Mouse (Mus musculus) C2C12 (cell line): ENCODE results near the gene Gm45711. TPM values are rescaled to one million over a fixed set of nuclear protein-coding genes. Genes with fewer than 3 reads are reported as not detected.
"Not testable (repeated sequence)": the region's sequence is repeated elsewhere in the genome, so short reads cannot be mapped to it uniquely, and the experiment has no call there.

Experiments
- H3K27me3 ChIP-seq: one replicate; pipeline ENCODE4 v1.6.1; 2011; ENCODE audit not compliant: control insufficient read depth, insufficient read depth, insufficient read length
- H3K36me3 ChIP-seq: one replicate; pipeline ENCODE4 v1.6.1; 2011; ENCODE audit not compliant: control insufficient read depth, insufficient read depth
- H3K4me3 ChIP-seq: one replicate; pipeline ENCODE4 v1.5.1; 2011; ENCODE audit warnings: mild to moderate bottlenecking, control low read depth; ENCODE audit not compliant: poor library complexity, insufficient read depth, severe bottlenecking
- H3K79me2 ChIP-seq: one replicate; pipeline ENCODE4 v1.6.1; 2011; ENCODE audit not compliant: control insufficient read depth, insufficient read depth
- H3K79me3 ChIP-seq: one replicate; pipeline ENCODE4 v1.6.1; 2011; ENCODE audit warnings: low read depth, control low read depth
- H3ac ChIP-seq: one replicate; pipeline ENCODE3; 2011; ENCODE audit warnings: low read depth; ENCODE audit not compliant: control insufficient read depth, insufficient read length
- CEBPB ChIP-seq: IDR thresholded peaks from one replicate; pipeline ENCODE4 v1.6.1; 2011; ENCODE audit warnings: low read depth, mild to moderate bottlenecking, control low read depth, moderate library complexity
- CTCF ChIP-seq: IDR thresholded peaks from one replicate; pipeline ENCODE4 v1.5.1; 2011; ENCODE audit not compliant: control insufficient read depth, insufficient read depth, insufficient read length
- FOSL1 ChIP-seq: IDR thresholded peaks from one replicate; pipeline ENCODE4 v1.8.0; 2011; ENCODE audit warnings: mild to moderate bottlenecking, low read length; ENCODE audit not compliant: poor library complexity, insufficient read depth, severe bottlenecking
- MAX ChIP-seq: IDR thresholded peaks from one replicate; pipeline ENCODE4 v1.6.1; 2011; ENCODE audit warnings: mild to moderate bottlenecking, control low read depth
- MYOD1 ChIP-seq: IDR thresholded peaks from one replicate; pipeline ENCODE4 v1.6.1; 2011; ENCODE audit warnings: low read depth; ENCODE audit not compliant: control insufficient read depth, insufficient read length
- MYOG ChIP-seq: IDR thresholded peaks from one replicate; pipeline ENCODE4 v1.6.1; 2011; ENCODE audit not compliant: control insufficient read depth, insufficient read length; ENCODE audit errors: extremely low read depth
- USF1 ChIP-seq: IDR thresholded peaks from one replicate; pipeline ENCODE4 v1.6.1; 2011; ENCODE audit warnings: low read depth, mild to moderate bottlenecking, control low read depth, moderate library complexity
- polyA plus RNA-seq: library from polyadenylated mRNA; unstranded; fragments of >200 nt; fragmentation: generic; extraction: Trizol; gene quantifications from one replicate; pipeline ENCODE4 v1.2.1, GENCODE M21; 2012; ENCODE audit warnings: missing spikeins

The Gm45711 gene
- polyA plus RNA-seq, 1 experiment: not detected

GRCm38 (mm10) chr8:104334196-104334595 lies 24.3 kb upstream of the Gm45711 start:
- H3ac ChIP-seq: no peak overlapping the region
- no peaks in the 10 kb centered on the region for H3K79me2 ChIP-seq
- no peaks in the 10 kb centered on the region for H3K36me3 ChIP-seq
- H3K27me3 ChIP-seq: no peaks in the 10 kb centered on the region
- TF ChIP-seq MYOD1: no peak
- no peak for TF ChIP-seq CEBPB
- no peak for TF ChIP-seq MYOG
- no peak for TF ChIP-seq USF1
- TF ChIP-seq FOSL1: no peak
- TF ChIP-seq CTCF: no peak
- TF ChIP-seq MAX: no peak
- no peak overlapping the region for H3K4me3 ChIP-seq
- H3K79me3 ChIP-seq: no peaks in the 10 kb centered on the region

GRCm38 (mm10) chr8:104333786-104334185 lies 23.9 kb upstream of the Gm45711 start:
- no peaks in the 10 kb centered on the region for H3K36me3 ChIP-seq
- no peaks in the 10 kb centered on the region for H3K79me2 ChIP-seq
- no peak overlapping the region for H3K4me3 ChIP-seq
- no peak overlapping the region for H3ac ChIP-seq
- H3K27me3 ChIP-seq: no peaks in the 10 kb centered on the region
- no peak for TF ChIP-seq CTCF
- no peak for TF ChIP-seq USF1
- TF ChIP-seq MYOD1: no peak
- no peak for TF ChIP-seq FOSL1
- H3K79me3 ChIP-seq: no peaks in the 10 kb centered on the region

DNA sequence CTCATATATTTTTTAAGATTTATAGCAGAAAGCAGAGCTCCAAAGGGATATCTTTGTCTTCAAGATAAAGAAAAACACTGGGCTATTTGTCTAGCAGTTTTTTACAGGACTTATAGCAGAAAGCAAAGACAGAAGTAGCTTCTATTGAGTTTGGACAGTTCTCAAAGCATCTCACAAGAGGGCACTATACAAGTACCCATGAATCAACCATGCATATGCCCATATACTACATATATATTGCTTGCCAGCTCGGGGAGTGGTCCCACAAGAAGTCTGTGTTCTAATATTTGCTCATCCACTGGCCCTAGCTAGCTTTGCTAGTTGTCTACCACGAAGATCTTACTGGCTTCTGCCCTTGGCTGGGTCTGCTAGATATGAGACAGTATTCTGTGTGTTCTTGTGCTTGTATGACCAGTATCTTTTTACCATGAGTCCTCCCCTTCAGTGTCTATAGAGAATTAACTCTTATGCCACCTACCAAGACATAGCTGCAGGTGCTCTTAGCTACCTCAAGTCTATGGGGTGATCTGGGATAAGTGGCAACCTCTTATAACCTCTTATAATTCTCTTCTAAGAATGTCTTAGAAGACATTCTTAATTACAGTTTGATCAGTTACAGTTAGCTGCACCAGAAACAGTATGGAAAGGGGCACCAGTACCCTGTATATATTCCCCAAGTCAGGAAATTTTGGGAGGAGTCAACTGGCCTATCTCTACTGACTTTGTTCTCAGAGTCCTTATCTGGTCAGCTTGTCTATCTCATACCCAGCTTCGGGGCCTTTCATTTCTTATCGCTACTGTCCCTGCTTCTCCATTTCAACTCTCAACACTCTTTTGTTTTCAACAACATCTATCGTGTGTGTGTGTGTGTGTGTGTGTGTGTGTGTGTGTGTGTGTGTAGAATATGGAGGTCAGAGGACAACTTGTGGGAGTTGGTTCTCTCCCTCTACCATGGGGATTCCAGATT lies 23.1 kb upstream of the Gm45711 start:
- no peaks in the 10 kb centered on the region for H3K27me3 ChIP-seq
- H3K79me3 ChIP-seq: no peaks in the 10 kb centered on the region
- no peak overlapping the region for H3K4me3 ChIP-seq
- H3K36me3 ChIP-seq: no peaks in the 10 kb centered on the region
- H3ac ChIP-seq: no peak overlapping the region
- H3K79me2 ChIP-seq: no peaks in the 10 kb centered on the region
- TF ChIP-seq MYOD1 (no peak), MYOG (no peak), CEBPB (no peak), FOSL1 (no peak), CTCF (no peak), MAX (no peak)

- not testable (repeated sequence) for H3K79me2 ChIP-seq, H3ac ChIP-seq, H3K36me3 ChIP-seq, H3K79me3 ChIP-seq, H3K4me3 ChIP-seq, H3K27me3 ChIP-seq
Observed at GRCm38 (mm10) chr8:104321930-104322329, 12.0 kb upstream of the Gm45711 start, which contains the start of gene Cmtm2b. Gene Cmtm2b, plus strand, starts transcription at chr8:104322230.

GRCm38 (mm10) chr8:104321267-104321666 lies 11.4 kb upstream of the Gm45711 start, which contains the start of gene Gm11020:
Gene Gm11020, plus strand, starts transcription at chr8:104321567.
- not testable (repeated sequence) for H3ac ChIP-seq, H3K79me3 ChIP-seq, H3K4me3 ChIP-seq, H3K36me3 ChIP-seq, H3K27me3 ChIP-seq, H3K79me2 ChIP-seq

- H3K79me2 ChIP-seq: no peaks in the 10 kb centered on the region
- TF ChIP-seq FOSL1 (no peak), MYOD1 (no peak), MYOG (no peak), CTCF (no peak), MAX (no peak), CEBPB (no peak), USF1 (no peak)
- peaks cover 17% of the 10 kb centered on the region for H3K27me3 ChIP-seq
- no peak overlapping the region for H3K4me3 ChIP-seq
- no peaks in the 10 kb centered on the region for H3K79me3 ChIP-seq
- H3ac ChIP-seq: no peak overlapping the region
- H3K36me3 ChIP-seq: no peaks in the 10 kb centered on the region
Observed at GRCm38 (mm10) chr8:104313311-104313710, 3.4 kb upstream of the Gm45711 start.

DNA sequence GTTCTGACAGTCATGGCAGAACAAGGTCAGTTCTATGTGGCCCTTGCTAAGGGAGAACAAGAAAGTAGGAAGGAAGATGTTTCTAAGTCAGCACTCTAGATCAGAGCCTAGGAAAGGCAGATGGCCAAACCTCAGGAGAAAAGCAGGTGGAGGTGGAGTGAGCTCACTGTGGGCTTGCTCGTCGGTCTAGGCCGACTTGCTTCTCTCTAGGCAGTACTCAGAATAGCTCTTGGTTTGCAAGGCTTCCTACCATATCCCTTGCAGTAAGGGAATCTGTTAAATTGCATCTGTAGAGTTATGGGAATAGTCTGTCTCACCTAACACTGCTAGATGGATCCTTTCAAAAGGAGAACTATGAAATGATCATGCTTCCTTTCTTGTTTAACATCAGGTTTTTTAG lies 2.1 kb upstream of the Gm45711 start:
- H3K27me3 ChIP-seq: peaks cover 17% of the 10 kb centered on the region
- not testable (repeated sequence) for H3K79me2 ChIP-seq, H3ac ChIP-seq, H3K36me3 ChIP-seq, H3K4me3 ChIP-seq, H3K79me3 ChIP-seq

DNA sequence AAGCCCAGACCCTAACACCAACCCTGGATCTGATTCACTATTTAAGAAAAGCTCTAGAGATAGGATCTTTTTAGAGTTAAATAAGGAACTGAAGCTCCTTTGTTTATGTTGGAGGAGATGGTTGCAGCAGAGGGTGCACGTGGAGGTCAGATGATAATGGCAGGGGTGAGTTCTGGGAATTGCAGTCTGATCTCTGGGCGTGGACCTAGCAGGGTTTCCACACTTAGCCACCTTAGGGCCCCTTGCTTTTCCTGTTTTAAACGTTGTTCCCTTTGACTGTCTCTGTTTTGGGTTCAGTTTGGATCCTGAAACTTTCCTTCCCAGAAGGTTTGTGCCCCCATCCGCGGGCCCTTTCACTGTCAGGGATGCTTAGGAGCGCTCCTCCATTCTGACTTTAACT lies 1.5 kb downstream of the Gm45711 start:
- H3K27me3 ChIP-seq: peaks cover 17% of the 10 kb centered on the region
- H3K79me3 ChIP-seq, H3K79me2 ChIP-seq, H3K36me3 ChIP-seq, H3ac ChIP-seq, H3K4me3 ChIP-seq: not testable (repeated sequence)
